Mouse (Mus musculus) liver (tissue): ENCODE measurements at regions not wholly inside any gene's neighbourhood (a gene's known extent, or its start where the extent isn't known, plus 50 kb on each side); places are given as distances from the start of the nearest gene placed in this dataset.

Experiments
- DNase-seq: peaks from one replicate; pipeline ENCODE4 v3.0.0-alpha.2; 2020; ENCODE audit warnings: mixed read lengths

DNA sequence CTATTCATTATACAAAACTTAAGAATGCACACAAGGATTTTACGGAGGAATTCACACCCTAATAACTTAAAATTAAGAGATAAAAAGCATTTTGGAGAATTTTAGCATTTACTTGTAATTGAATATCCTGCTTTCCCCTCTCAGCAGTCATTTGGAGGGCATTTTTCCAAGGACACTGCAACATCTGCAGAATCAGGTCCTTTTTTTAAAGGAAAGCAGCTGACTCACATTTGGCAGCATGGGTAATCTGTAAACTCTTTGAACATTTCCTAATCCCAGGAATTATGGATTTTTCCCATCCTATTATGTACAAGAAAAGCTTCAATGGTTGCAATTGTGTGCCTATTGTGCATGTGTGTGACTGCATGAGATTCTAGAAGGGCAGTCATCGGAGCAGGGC, 112.0 kb downstream of the Gm19410 start:
- no peak for DNase-seq

GRCm38 (mm10) chr8:35881810-35882209, 116.2 kb downstream of the Gm19410 start:
- DNase-seq, result no peak

DNA sequence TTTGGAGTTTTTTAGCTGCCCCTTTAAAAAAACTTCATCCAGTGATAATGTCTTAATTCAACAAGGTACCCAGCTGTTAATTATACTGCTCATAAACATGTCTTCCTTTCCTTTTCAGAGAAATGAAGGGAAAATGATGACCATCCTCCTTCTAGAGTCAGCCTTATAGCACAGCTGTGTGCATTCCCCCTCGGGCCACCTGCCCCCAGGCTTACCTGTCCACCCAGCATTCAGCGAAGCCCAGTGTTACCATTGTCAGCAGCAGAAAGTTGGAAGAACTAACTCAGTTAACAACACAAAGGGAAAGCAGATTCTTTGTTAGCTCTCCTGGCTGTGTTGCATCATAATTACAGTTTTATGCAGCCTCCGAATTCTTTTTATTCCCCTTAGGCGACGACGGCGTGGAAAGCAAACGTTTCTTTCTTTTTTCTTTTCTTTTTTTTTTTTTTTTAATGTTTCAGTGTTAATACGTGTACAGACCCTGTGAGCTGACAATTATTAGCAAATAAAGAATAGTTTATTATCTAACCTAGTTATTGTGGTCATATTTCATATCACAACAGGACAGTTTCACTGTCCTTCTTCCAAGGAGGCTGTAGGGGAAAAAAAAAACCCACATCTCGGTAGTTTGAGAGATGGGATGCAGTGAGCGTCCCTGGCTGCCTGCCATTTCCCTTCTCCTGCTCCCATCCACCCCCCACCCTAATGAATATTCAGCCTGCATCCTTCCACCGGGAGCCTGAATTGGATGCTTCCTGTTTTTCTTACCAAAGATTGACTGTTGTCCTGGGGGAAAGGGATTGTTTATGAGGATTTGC, 117.3 kb downstream of the Gm19410 start:
- peak; percentile 12 for DNase-seq

DNA sequence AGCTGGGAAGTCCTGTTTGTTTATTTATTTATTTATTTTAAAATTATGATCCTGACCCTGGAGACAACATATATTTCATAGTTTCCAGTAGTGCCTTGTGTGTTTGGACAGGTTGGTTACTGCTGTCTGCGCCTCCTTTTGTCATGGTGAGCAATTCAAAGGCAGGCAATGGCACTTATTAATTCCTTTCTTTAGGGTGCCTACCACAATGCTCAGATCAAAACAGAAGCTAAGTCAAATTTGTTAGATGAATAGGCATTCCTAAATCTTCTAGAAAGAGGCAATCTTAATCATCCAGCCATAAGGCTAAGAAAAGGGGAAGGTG, 117.8 kb downstream of the Gm19410 start:
- no peak for DNase-seq

DNA sequence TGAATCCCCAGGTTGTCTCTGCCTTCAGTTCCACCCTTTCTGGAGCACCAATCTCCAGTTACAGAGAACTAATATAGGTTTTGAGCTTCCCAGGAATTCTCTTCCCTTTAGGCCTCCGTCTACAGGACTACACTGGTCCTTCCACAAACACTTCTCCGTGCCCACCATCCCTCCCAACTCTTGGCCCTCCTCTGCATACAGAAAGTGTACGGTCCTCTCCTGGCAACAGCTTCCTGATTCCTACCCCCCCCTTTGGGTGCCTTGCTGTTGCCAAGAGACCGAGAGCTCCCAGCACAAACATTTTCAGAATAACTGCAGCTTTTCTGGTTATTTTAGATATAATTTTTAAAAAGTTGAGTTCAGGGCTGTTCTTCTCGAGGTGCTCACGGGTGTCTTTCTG, 119.0 kb downstream of the Gm19410 start:
- DNase-seq, result no peak

DNA sequence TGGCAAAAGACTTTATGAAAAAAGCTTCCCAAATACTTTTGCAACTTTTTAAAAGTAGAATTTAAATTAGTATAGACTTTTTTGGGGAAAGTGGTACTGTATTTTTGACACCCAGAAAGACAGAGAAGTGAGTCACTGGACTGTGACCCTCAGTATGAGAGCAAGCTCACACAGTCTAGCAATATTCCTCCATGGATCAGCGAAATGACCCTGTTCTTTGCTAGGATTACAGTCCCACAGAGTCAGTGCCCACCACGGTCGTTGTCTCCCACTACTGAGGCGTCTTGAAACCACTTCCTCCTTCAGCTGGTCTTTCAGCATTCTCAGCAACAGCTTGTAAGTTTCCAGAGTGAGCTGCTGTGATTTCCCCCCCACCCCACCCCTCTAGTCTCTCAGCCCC, 124.5 kb downstream of the Gm19410 start:
- DNase-seq, result no peak

GRCm38 (mm10) chr8:35891769-35892168, 126.2 kb downstream of the Gm19410 start:
- no peak for DNase-seq

GRCm38 (mm10) chr8:35898493-35898892, 132.9 kb downstream of the Gm19410 start:
- DNase-seq, result no peak

GRCm38 (mm10) chr8:35901490-35901889, 135.9 kb downstream of the Gm19410 start:
- DNase-seq, result no peak

DNA sequence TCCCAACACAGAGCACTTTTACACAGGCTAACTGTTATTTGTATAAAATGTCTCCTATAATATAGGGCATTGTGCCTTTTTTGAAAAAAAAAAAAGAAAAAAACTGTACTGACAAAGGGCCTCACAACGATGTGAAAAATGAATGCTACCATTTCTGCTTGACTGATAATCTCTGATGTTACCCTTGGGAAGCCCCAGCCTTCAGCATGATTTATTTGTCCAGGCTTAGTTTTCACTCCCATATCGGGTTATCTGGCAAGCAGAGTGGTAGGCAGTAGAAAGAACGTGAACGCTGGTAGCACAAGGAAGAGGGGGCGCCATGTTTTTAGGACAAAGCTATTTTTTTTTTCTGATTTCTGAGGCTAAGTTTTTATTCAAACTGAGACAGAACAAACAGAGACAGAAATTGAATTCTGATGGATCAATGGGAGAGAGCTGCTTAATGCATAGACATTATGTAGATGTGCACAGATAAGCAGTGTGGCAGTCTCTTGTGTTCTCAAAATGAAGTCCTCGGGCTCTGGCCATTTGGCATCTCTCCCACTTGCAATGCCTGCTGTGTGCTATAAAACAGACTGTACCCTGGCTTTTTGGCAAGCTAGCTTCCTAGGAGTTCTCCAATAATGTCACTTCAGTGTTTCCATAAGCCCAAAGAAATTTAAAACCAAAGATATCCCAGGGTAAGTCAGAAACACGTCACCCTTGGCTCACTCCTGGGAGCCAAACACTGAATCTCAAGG, 139.3 kb downstream of the Gm19410 start:
- DNase-seq, result no peak

DNA sequence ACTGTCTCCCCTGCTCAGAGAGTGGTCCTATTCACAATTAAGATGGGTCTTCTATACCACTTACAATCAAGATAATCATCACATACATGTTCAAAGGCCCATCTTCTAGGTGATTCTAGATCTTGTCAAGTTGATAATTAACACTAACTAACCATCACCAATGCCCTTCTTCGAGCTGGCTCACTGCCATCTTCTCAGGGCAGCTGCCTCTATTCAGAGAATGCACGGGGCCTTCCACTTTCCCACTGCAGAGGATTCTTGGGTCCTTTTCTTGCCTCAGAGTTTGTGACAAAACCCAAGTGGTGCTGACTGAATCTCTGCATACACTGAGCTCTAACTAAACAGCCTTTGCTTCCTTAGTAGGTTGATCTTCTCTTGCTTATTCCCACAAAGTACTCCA, 142.4 kb downstream of the Gm19410 start:
- DNase-seq, result no peak

GRCm38 (mm10) chr8:35912264-35912663, 146.7 kb downstream of the Gm19410 start:
- no peak for DNase-seq

GRCm38 (mm10) chr8:35915878-35916518, 150.4 kb downstream of the Gm19410 start:
- DNase-seq, result no peak

GRCm38 (mm10) chr8:35917573-35917972, 152.0 kb downstream of the Gm19410 start:
- no peak for DNase-seq

DNA sequence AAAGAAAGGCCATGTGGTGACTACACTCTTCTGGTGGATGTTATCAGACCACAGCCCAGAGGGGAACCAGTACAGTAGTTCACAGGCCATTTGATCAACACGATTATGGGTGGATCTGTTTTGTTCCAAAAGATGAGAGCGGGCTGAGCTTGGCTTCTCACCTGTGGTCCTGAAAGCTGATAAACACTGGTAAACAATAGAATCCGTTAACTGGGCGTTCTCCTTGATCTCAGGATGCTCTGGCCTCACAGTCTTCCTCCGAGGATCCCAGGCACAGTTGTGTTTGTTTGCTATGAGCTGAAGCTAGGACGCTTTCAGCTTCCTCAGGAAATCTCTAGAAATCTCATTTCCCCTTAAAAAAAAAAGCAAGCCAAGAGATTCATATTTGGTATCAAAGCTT, 153.9 kb downstream of the Gm19410 start:
- no peak for DNase-seq

DNA sequence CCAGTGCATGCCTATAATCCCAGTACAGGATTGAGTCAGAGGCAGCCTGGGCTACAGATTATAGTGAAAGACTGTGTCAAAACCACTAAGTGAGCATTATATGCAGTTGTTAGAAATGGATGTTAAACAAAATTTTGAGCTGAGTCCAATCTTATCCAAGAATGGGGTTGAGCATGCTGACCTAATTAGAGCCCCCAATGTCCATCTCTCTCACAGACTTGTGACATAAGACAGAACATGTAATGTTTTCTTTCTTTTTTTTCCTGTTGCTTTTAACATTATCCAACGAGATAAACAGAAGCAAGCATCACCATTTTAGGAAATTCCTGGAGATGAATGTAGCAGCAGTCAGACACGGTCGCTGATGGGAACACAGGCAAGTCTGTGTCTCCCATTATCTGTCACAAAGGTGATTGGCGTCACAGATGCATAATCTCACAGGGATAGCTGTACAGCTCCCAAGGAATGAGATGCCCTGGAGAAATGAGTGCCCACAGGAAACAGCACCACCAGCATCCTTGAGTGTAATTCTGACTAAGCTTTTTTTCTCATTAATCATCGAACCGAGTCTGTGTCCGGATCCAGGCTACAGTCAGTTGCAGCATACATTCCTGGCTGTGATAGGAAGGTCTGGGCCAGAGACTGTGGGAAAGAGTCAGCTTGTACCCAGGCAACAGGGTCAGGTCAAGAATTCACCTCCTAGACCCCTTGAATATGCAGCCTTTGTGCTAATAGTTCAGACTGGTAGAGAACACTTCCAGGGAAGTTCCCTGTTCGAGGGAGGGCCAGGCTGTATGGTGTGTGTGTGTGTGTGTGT, 154.5 kb downstream of the Gm19410 start:
- DNase-seq, result no peak

DNA sequence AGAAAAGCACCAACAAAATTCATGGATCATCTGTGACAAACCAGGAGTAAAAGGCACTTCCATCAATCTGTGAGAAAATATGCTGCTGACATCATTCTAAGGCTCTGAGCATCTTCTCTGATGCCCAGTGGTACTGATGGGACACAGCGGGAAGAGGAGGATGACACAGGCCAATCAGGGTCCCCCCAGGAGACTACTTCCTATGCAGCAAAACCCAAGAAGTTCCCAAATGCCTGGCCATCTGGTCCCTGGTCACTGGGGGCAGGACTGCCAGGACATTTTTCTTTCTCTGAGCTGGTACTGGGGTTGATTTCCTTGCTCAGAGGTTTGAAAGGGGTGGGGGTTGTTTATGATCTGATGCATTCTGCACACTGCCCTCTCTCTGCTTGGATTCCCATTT, 158.4 kb downstream of the Gm19410 start:
- DNase-seq, result no peak

DNA sequence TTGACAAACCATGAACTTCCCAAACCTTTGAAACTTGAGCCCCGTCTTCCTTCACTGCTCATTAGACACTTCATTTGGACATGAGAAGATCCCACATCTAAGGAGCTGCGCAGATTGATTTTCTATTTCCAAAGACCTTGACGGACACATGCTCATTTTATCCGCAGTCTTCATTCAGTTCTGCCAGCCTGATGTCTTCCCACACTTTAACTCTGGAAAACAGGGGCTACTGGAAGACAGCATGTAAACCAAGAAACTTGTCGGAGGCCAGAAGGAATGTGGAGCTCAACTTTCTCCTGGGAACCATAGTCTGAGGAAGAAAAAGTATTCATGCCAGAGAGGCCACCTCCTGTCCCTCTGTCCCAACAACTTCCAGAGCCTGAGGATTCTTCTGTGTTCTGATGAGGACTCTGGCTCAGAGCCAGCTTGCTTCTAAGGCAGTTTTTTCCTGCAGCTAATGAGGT, 161.8 kb downstream of the Gm19410 start:
- DNase-seq, result no peak

- DNase-seq, result no peak
Measured at GRCm38 (mm10) chr8:35930291-35930690, 164.7 kb downstream of the Gm19410 start.

DNA sequence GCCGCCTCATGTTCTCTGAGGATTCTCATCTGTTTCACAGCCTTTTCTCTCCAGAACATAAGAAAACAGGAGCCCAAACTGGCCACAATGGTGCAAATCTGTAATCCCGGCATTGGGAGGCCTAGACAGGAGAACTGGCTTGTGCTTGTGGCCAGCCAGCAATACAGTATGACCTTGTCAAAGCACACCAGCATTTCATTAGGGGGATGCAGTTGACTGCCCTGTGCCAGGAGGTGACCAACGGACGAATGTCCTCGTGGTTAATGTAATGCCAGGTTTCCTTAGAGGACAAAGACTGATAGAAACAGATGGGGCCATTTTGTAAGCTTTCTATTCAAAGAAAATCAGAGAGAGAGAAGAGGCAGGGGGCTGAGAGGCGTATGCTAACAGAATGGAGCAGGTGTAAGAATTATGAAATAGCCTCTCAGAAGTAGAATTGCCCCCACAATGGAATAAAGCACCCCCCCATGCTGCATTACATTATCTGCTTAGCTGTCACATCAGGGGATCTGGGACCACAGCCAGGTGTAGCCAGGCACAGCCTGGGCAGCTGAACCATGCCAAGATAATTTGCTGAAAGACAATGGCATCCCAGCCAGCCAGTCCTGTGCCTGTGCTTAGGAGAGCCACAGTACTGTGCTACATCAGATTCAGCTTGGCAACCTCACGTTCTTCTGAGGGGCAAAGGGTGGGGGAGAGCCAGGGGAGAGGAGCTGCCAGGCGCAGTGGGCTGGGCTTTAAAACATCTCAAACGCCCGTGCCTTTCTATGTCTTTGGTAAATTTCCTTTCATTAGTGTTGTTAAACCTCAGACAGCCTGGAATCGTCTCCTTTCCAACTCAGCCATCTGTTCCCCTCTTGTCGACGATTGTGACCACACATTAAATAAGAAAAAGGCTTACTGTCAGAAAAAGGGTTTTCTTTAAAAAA, 167.9 kb downstream of the Gm19410 start:
- no peak for DNase-seq

- DNase-seq, result no peak
Measured at GRCm38 (mm10) chr8:35934115-35934607, 168.6 kb downstream of the Gm19410 start.

DNA sequence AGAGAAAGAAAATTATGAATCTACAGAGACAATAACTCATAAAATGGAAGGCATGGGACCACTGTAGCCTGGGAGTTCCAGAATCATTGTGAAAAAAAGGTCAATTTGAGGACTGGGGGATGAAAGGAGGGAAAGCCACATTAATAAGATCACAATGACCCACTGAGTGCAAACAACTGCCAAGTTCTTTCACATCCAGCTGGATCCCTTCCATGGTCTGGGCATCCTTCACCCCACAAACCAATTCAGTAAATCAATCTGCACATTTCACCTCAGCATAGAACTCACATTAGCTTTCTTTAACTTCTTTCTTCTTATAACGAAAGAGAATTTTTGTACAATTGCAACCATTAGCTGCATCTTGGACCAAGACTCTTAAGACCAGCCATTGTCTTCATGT, 169.4 kb downstream of the Gm19410 start:
- DNase-seq, result no peak
